Mouse (Mus musculus) stomach, embryonic 16.5 days (tissue): ENCODE measurements around the gene E430018J23Rik. TPM values are rescaled to one million over a fixed set of nuclear protein-coding genes. Genes with fewer than 3 reads are reported as not detected.

ENCODE experiments used
- ATAC-seq: fragments of 200-750 bp; cut with Nextera tagmentation; 2 replicates; pipeline ENCODE4 v1.8.0; 2017; ENCODE audit warnings: moderate number of reproducible peaks, moderate TSS enrichment; ENCODE audit not compliant: insufficient read depth, low FRiP score
- H3K27ac ChIP-seq: fragments of 300-500 bp; sonication (generic); 2 replicates; pipeline ENCODE4 v1.5.1; 2014; ENCODE audit warnings: low read length
- H3K27me3 ChIP-seq: fragments of 300-500 bp; sonication (generic); 2 replicates; pipeline ENCODE4 v1.6.1; 2014; ENCODE audit warnings: low read length, control low read depth, mixed read lengths; ENCODE audit not compliant: control insufficient read depth, insufficient read depth
- H3K36me3 ChIP-seq: fragments of 300-500 bp; sonication (generic); 2 replicates; pipeline ENCODE4 v1.6.1; 2014; ENCODE audit warnings: low read length; ENCODE audit not compliant: control insufficient read depth, insufficient read depth
- H3K4me1 ChIP-seq: fragments of 300-500 bp; sonication (generic); 2 replicates; pipeline ENCODE4 v1.6.1; 2014; ENCODE audit warnings: low read length, control low read depth, mixed read lengths; ENCODE audit not compliant: control insufficient read depth, insufficient read depth
- H3K4me2 ChIP-seq: fragments of 300-500 bp; sonication (generic); 2 replicates; pipeline ENCODE4 v1.6.1; 2014; ENCODE audit warnings: low read depth, low read length, mixed read lengths
- H3K4me3 ChIP-seq: fragments of 300-500 bp; sonication (generic); replicated peaks from 2 replicates; pipeline ENCODE4 v1.5.1; 2014; ENCODE audit warnings: mild to moderate bottlenecking, low read length
- H3K9ac ChIP-seq: fragments of 300-500 bp; sonication (generic); 2 replicates; pipeline ENCODE4 v1.6.1; 2014; ENCODE audit warnings: low read length
- H3K9me3 ChIP-seq: fragments of 300-500 bp; sonication (generic); replicated peaks from 2 replicates; pipeline ENCODE4 v1.6.1; 2016; ENCODE audit warnings: low read length, control low read depth; ENCODE audit not compliant: control insufficient read depth
- WGBS: fragments of 180-500 bp; shearing (Covaris S2); extraction: QIAGEN DNeasy Blood & Tissue Kit; methylation state at CpG from one replicate; pipeline ENCODE4 v1.1.7; 2014; 5-methylcytosine and 5-hydroxymethylcytosine counted together
- polyA plus RNA-seq: library from polyadenylated mRNA; unstranded; fragments of >200 nt; fragmentation: Nextera tagmentation; extraction: Ambion mirVana; gene quantifications from 2 replicates; pipeline ENCODE4 v1.2.1, GENCODE M21; 2015

E430018J23Rik gene
- polyA plus RNA-seq, 1 experiment from 2014 or later, result 6.1 TPM

DNA sequence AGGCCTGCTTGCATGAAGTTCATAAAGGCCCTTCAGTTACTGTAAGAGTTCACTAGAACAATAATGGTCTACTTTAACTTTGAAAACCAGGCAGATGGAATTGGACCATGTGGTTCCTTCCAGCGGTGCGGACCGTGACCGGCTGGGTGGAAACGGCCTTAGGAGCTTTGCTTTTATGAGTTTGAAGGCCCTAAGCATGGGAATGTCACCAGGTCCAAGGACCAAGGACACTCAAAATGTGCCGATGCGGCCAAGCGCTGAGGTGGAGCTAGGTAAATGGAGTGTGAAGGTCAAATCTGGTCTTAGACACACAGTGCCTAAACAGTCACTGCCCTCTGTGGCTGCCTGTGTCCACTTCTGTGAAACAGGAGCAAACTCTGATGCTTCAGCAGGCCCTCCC lies 52.1 kb downstream of the E430018J23Rik start:
- Histone ChIP-seq H3K9ac (no peak overlapping the region), H3K4me3 (no peak overlapping the region), H3K27me3 (no peaks in the 10 kb centered on the region), H3K4me2 (no peak overlapping the region), H3K4me1 (peaks cover 17% of the 10 kb centered on the region), H3K9me3 (no peaks in the 10 kb centered on the region), H3K27ac (no peak overlapping the region), H3K36me3 (0 out of 2 replicates have a peak, but pooled peaks cover 7% of the 10 kb centered on the region)
- 93% methylated on average over 8 of the region's 8 CpGs for WGBS
- ATAC-seq, result no peak

Other genes with a start within 250 kb of the E430018J23Rik start
- gene Cd2bp2, start 197.6 kb downstream of the E430018J23Rik start, polyA plus RNA-seq, result 43.7 and 47.7 TPM in 2 replicates
- 15.4 and 15.7 TPM in 2 replicates for gene Tbc1d10b, start 185.2 kb downstream of the E430018J23Rik start, polyA plus RNA-seq
- 23.9 and 312 TPM in 2 replicates for gene Mylpf, start 184.7 kb downstream of the E430018J23Rik start, polyA plus RNA-seq
- 27.1 and 28.5 TPM in 2 replicates for gene Zfp553, start 160.6 kb downstream of the E430018J23Rik start, polyA plus RNA-seq
- gene Sept1, start 160.5 kb downstream of the E430018J23Rik start, polyA plus RNA-seq, result 14.7 and 15.0 TPM in 2 replicates
- gene Zfp771, start 149.4 kb downstream of the E430018J23Rik start, polyA plus RNA-seq, result 35.5 and 37.8 TPM in 2 replicates
- gene Dctpp1, start 132.9 kb downstream of the E430018J23Rik start, polyA plus RNA-seq, result 131 and 145 TPM in 2 replicates
- 82.2 and 94.3 TPM in 2 replicates for gene Sephs2, start 119.6 kb downstream of the E430018J23Rik start, polyA plus RNA-seq
- gene Itgal, start 97.4 kb downstream of the E430018J23Rik start, polyA plus RNA-seq, result 3.1 and 4.0 TPM in 2 replicates
- 12.0 and 13.9 TPM in 2 replicates for gene Zfp768, start 48.0 kb downstream of the E430018J23Rik start, polyA plus RNA-seq
- 9.6 and 11.1 TPM in 2 replicates for gene Zfp747, start 17.6 kb downstream of the E430018J23Rik start, polyA plus RNA-seq
- gene 9130019O22Rik, start 6.5 kb downstream of the E430018J23Rik start, polyA plus RNA-seq, result 6.2 and 6.7 TPM in 2 replicates
- gene Zfp764, start 13.2 kb upstream of the E430018J23Rik start, polyA plus RNA-seq, result 7.1 and 7.6 TPM in 2 replicates
- 21.5 and 24.4 TPM in 2 replicates for gene Zfp688, start 28.4 kb upstream of the E430018J23Rik start, polyA plus RNA-seq
- gene Zfp689, start 55.5 kb upstream of the E430018J23Rik start, polyA plus RNA-seq, result 5.0 and 5.8 TPM in 2 replicates
- 35.9 and 37.8 TPM in 2 replicates for gene Prr14, start 66.0 kb upstream of the E430018J23Rik start, polyA plus RNA-seq
- 10.5 and 11.1 TPM in 2 replicates for gene Fbrs, start 85.6 kb upstream of the E430018J23Rik start, polyA plus RNA-seq
- 20.3 and 32.4 TPM in 2 replicates for gene Srcap, start 118.4 kb upstream of the E430018J23Rik start, polyA plus RNA-seq
- gene Gm42715, start 126.0 kb upstream of the E430018J23Rik start, polyA plus RNA-seq, result 12.3 and 13.2 TPM in 2 replicates
- 10.1 and 14.0 TPM in 2 replicates for gene Tmem265, start 167.8 kb upstream of the E430018J23Rik start, polyA plus RNA-seq
- 37.6 and 44.1 TPM in 2 replicates for gene Phkg2, start 179.7 kb upstream of the E430018J23Rik start, polyA plus RNA-seq
- gene Ccdc189, start 195.0 kb upstream of the E430018J23Rik start, polyA plus RNA-seq, result 6.3 and 8.1 TPM in 2 replicates
- gene Rnf40, start 195.1 kb upstream of the E430018J23Rik start, polyA plus RNA-seq, result 41.6 and 41.7 TPM in 2 replicates
- 10.4 and 10.9 TPM in 2 replicates for gene Zfp629, start 222.2 kb upstream of the E430018J23Rik start, polyA plus RNA-seq